Mouse (Mus musculus) naive thymus-derived CD4-positive, alpha-beta T cell, adult 2 months (primary cell): ENCODE measurements around the gene Fbxl16.

Source experiments
- DNase-seq: peaks from one replicate; pipeline ENCODE4 v3.0.0-alpha.2; 2011; ENCODE audit warnings: low read depth

Fbxl16 gene

GRCm38 (mm10) chr17:25828712-25829557, 20.1 kb downstream of the Fbxl16 start, which contains the start of gene Jmjd8:
TSS of gene Jmjd8 (plus strand) at chr17:25828867.
- DNase-seq = peak; percentile 87

- no peak for DNase-seq
Measured at GRCm38 (mm10) chr17:25829558-25830017, 20.7 kb downstream of the Fbxl16 start.

GRCm38 (mm10) chr17:25830200-25830753, 21.4 kb downstream of the Fbxl16 start:
- no peak for DNase-seq

GRCm38 (mm10) chr17:25830806-25831431, 22.0 kb downstream of the Fbxl16 start:
- no peak for DNase-seq

GRCm38 (mm10) chr17:25831451-25832281, 22.8 kb downstream of the Fbxl16 start:
- peak; percentile 20 for DNase-seq

- peak; percentile 98 for DNase-seq
Measured at GRCm38 (mm10) chr17:25832436-25833290, 23.8 kb downstream of the Fbxl16 start.

GRCm38 (mm10) chr17:25833291-25833663, 24.4 kb downstream of the Fbxl16 start, which contains the start of gene Stub1:
TSS of gene Stub1 (minus strand) at chr17:25833404.
- no peak for DNase-seq

GRCm38 (mm10) chr17:25833961-25834594, 25.2 kb downstream of the Fbxl16 start:
- DNase-seq = peak; percentile 28

GRCm38 (mm10) chr17:25834595-25835222, 25.8 kb downstream of the Fbxl16 start:
- DNase-seq = no peak

GRCm38 (mm10) chr17:25835301-25835700, 26.4 kb downstream of the Fbxl16 start:
- no peak for DNase-seq

- no peak for DNase-seq
Measured at GRCm38 (mm10) chr17:25835816-25836215, 26.9 kb downstream of the Fbxl16 start.

- no peak for DNase-seq
Measured at GRCm38 (mm10) chr17:25836397-25837075, 27.7 kb downstream of the Fbxl16 start.

GRCm38 (mm10) chr17:25837076-25837410, 28.2 kb downstream of the Fbxl16 start, which contains the start of gene Rhbdl1:
TSS of gene Rhbdl1 (minus strand) at chr17:25837295.
- DNase-seq = peak; percentile 57

- DNase-seq = peak; percentile 32
Measured at GRCm38 (mm10) chr17:25837533-25837932, 28.6 kb downstream of the Fbxl16 start.

GRCm38 (mm10) chr17:25838904-25839303, 30.0 kb downstream of the Fbxl16 start:
- no peak for DNase-seq

GRCm38 (mm10) chr17:25839455-25840235, 30.8 kb downstream of the Fbxl16 start:
- DNase-seq = no peak

GRCm38 (mm10) chr17:25840519-25840918, 31.6 kb downstream of the Fbxl16 start:
- DNase-seq = no peak

- peak; percentile 14 for DNase-seq
Measured at GRCm38 (mm10) chr17:25841117-25841880, 32.4 kb downstream of the Fbxl16 start, which contains the start of gene Gm20683. TSS of gene Gm20683 (minus strand) at chr17:25841763.
